Mouse (Mus musculus) ES-CJ7 (cell line): ENCODE measurements at regions not wholly inside any gene's neighbourhood (a gene's known extent, or its start where the extent isn't known, plus 50 kb on each side); places are given as distances from the start of the nearest gene placed in this dataset.

Source experiments
- DNase-seq: peaks from one replicate; pipeline ENCODE4 v3.0.0; 2011; ENCODE audit warnings: low read depth, low spot score

DNA sequence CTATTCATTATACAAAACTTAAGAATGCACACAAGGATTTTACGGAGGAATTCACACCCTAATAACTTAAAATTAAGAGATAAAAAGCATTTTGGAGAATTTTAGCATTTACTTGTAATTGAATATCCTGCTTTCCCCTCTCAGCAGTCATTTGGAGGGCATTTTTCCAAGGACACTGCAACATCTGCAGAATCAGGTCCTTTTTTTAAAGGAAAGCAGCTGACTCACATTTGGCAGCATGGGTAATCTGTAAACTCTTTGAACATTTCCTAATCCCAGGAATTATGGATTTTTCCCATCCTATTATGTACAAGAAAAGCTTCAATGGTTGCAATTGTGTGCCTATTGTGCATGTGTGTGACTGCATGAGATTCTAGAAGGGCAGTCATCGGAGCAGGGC lies 112.0 kb downstream of the Gm19410 start:
- DNase-seq = no peak

- DNase-seq = peak; percentile 9
Measured at GRCm38 (mm10) chr8:35881810-35882209, 116.2 kb downstream of the Gm19410 start.

GRCm38 (mm10) chr8:35882638-35883455 lies 117.3 kb downstream of the Gm19410 start:
- peak; percentile 17 for DNase-seq

GRCm38 (mm10) chr8:35883456-35883780 lies 117.8 kb downstream of the Gm19410 start:
- no peak for DNase-seq

- no peak for DNase-seq
Measured at GRCm38 (mm10) chr8:35884545-35884944, 119.0 kb downstream of the Gm19410 start.

DNA sequence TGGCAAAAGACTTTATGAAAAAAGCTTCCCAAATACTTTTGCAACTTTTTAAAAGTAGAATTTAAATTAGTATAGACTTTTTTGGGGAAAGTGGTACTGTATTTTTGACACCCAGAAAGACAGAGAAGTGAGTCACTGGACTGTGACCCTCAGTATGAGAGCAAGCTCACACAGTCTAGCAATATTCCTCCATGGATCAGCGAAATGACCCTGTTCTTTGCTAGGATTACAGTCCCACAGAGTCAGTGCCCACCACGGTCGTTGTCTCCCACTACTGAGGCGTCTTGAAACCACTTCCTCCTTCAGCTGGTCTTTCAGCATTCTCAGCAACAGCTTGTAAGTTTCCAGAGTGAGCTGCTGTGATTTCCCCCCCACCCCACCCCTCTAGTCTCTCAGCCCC lies 124.5 kb downstream of the Gm19410 start:
- no peak for DNase-seq

- no peak for DNase-seq
Measured at GRCm38 (mm10) chr8:35891769-35892168, 126.2 kb downstream of the Gm19410 start.

- DNase-seq = no peak
Measured at GRCm38 (mm10) chr8:35898493-35898892, 132.9 kb downstream of the Gm19410 start.

DNA sequence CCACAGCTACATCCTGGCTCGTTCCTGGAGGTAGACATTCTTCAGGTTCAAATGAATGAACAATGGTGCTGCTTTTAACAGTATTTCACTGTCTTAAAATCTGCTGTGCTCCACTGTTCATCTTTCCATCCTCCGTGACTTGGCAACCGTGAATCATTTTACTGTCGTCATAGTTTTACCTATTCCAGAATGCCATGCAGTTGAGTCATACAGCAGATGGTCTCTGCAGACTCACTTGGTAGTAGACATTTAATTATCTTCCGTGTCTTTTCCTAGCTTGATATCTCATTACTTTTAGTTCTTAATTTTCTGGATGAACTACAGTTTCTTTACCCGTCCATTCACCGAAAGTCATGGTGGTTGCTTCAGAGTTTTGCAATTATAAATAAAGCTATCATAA lies 135.9 kb downstream of the Gm19410 start:
- DNase-seq = no peak

DNA sequence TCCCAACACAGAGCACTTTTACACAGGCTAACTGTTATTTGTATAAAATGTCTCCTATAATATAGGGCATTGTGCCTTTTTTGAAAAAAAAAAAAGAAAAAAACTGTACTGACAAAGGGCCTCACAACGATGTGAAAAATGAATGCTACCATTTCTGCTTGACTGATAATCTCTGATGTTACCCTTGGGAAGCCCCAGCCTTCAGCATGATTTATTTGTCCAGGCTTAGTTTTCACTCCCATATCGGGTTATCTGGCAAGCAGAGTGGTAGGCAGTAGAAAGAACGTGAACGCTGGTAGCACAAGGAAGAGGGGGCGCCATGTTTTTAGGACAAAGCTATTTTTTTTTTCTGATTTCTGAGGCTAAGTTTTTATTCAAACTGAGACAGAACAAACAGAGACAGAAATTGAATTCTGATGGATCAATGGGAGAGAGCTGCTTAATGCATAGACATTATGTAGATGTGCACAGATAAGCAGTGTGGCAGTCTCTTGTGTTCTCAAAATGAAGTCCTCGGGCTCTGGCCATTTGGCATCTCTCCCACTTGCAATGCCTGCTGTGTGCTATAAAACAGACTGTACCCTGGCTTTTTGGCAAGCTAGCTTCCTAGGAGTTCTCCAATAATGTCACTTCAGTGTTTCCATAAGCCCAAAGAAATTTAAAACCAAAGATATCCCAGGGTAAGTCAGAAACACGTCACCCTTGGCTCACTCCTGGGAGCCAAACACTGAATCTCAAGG lies 139.3 kb downstream of the Gm19410 start:
- DNase-seq = no peak

GRCm38 (mm10) chr8:35907998-35908397 lies 142.4 kb downstream of the Gm19410 start:
- DNase-seq = no peak

DNA sequence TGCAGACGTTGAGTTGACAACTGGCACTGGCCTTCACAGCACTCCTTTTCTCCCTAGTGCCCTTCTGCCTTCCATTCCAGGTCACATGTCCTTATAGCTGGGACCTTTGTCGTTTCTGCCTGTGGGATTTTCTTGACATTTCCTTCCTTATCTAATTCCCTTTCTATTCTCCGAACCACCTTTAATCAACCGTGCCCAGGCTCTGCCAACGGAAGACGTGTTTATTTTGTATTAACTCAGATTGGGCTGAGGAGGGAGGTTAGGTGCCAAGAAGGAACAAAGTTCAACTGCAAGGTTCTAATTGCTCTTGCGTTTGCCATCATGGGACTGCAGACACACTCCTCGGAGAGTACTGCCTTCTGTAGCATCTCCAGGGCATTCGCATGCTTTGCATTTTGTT lies 146.7 kb downstream of the Gm19410 start:
- DNase-seq = no peak

GRCm38 (mm10) chr8:35915878-35916518 lies 150.4 kb downstream of the Gm19410 start:
- no peak for DNase-seq

DNA sequence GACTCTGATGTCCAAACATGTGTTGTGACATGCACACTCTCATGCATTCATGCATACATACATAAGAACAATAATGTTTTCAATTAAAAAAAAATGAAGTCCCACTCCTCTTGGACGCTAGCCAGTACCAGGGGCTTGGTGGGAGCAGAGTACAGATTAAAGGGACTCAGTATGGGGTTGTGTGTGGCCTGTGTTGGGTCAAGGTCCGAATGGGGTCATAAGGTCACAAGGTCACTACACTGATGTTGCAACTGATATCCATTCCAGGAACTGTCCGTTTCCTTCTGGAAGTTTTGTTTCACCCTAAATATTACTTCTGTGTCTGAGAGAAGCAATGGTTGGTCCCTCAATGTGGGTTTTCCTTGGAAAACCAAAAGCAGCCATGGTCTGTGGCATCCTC lies 152.0 kb downstream of the Gm19410 start:
- DNase-seq = no peak

DNA sequence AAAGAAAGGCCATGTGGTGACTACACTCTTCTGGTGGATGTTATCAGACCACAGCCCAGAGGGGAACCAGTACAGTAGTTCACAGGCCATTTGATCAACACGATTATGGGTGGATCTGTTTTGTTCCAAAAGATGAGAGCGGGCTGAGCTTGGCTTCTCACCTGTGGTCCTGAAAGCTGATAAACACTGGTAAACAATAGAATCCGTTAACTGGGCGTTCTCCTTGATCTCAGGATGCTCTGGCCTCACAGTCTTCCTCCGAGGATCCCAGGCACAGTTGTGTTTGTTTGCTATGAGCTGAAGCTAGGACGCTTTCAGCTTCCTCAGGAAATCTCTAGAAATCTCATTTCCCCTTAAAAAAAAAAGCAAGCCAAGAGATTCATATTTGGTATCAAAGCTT lies 153.9 kb downstream of the Gm19410 start:
- DNase-seq = no peak

GRCm38 (mm10) chr8:35919859-35920675 lies 154.5 kb downstream of the Gm19410 start:
- no peak for DNase-seq

- DNase-seq = no peak
Measured at GRCm38 (mm10) chr8:35924026-35924425, 158.4 kb downstream of the Gm19410 start.

- DNase-seq = no peak
Measured at GRCm38 (mm10) chr8:35927408-35927871, 161.8 kb downstream of the Gm19410 start.

DNA sequence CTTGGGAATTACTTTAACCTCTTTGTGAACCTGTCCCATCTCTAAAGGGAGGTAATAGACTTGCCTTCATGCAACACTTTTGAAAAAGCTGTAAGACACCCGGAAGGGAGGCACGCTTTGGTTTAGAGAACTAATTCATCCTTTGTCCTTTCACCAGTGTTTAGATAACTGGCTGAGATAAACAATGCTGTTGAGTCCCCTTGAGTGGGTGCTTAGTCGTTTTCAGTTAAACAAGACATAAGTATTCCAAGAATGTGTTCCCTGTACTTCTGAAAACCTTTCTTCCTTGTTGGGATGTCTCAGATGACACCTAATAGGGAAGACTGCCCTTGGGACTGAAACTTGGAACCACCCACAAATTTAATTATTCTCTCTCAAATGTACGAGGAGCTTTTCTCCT lies 164.7 kb downstream of the Gm19410 start:
- peak; percentile 15 for DNase-seq

- no peak for DNase-seq
Measured at GRCm38 (mm10) chr8:35933186-35934114, 167.9 kb downstream of the Gm19410 start.
